Mouse (Mus musculus) liver, adult 2 months (tissue): ENCODE results near the gene Adamts17. TPM values are rescaled to one million over a fixed set of nuclear protein-coding genes. Genes with fewer than 3 reads are reported as not detected.

ENCODE experiments used
- DNase-seq: peaks from one replicate; pipeline ENCODE4 v3.0.0-alpha.2; 2011; ENCODE audit warnings: low read depth, low spot score; ENCODE audit errors: extremely low read depth
- H3K27ac ChIP-seq: fragments of 200-500 bp; replicated peaks from 2 replicates; pipeline ENCODE4 v1.5.1; 2012; ENCODE audit warnings: low read depth, mild to moderate bottlenecking, control low read depth, inconsistent platforms, low read length; ENCODE audit not compliant: insufficient read depth
- H3K27me3 ChIP-seq: fragments of 200-500 bp; 2 replicates; pipeline ENCODE4 v1.6.1; 2012; ENCODE audit warnings: mild to moderate bottlenecking, moderate library complexity, low read length, inconsistent platforms; ENCODE audit not compliant: control insufficient read depth, insufficient read depth
- H3K36me3 ChIP-seq: fragments of 200-500 bp; 2 replicates; pipeline ENCODE4 v1.6.1; 2012; ENCODE audit warnings: low read length, inconsistent platforms; ENCODE audit not compliant: control insufficient read depth, insufficient read depth
- H3K4me1 ChIP-seq: fragments of 200-500 bp; 2 replicates; pipeline ENCODE4 v1.6.1; 2011; ENCODE audit warnings: low read length; ENCODE audit not compliant: control insufficient read depth, insufficient read depth
- H3K4me3 ChIP-seq: fragments of 200-500 bp; 2 replicates; pipeline ENCODE4 v1.5.1; 2011; ENCODE audit warnings: low read depth, mild to moderate bottlenecking, control low read depth, low read length, moderate library complexity; ENCODE audit not compliant: insufficient read depth
- H3K79me2 ChIP-seq: fragments of 200-500 bp; 2 replicates; pipeline ENCODE4 v1.6.1; 2012; ENCODE audit warnings: inconsistent platforms, mild to moderate bottlenecking, low read length, moderate library complexity; ENCODE audit not compliant: control insufficient read depth, insufficient read depth
- H3K9ac ChIP-seq: fragments of 200-500 bp; 2 replicates; pipeline ENCODE4 v1.6.1; 2012; ENCODE audit warnings: low read depth, mild to moderate bottlenecking, control low read depth, inconsistent platforms, low read length
- CTCF ChIP-seq: fragments of 200-500 bp; IDR thresholded peaks from 2 replicates; pipeline ENCODE4 v1.5.1; 2011; ENCODE audit warnings: low read depth, low read length, control low read depth
- POLR2A ChIP-seq: fragments of 200-500 bp; IDR thresholded peaks from 2 replicates; pipeline ENCODE4 v1.6.1; 2011; ENCODE audit warnings: low read length, control low read depth; ENCODE audit not compliant: insufficient read depth; ENCODE audit errors: extremely low read depth
- WGBS: fragments of 180-500 bp; shearing (Covaris S2); methylation state at CpG from one replicate; pipeline ENCODE4 v1.1.7; 2018; 5-methylcytosine and 5-hydroxymethylcytosine counted together
- polyA plus RNA-seq: library from polyadenylated mRNA; depleted of rRNA; stranded (reverse); fragments of >200 nt; gene quantifications from 2 replicates; pipeline ENCODE4 v1.2.3, GENCODE M21; 2012
- total RNA-seq: library from RNA; depleted of rRNA; stranded (reverse); fragments of >200 nt; gene quantifications from 2 replicates; pipeline ENCODE4 v1.2.3, GENCODE M21; 2014

Adamts17 gene
- total and polyA plus RNA-seq, 2 experiments = 0.09 to 0.17 TPM

DNA sequence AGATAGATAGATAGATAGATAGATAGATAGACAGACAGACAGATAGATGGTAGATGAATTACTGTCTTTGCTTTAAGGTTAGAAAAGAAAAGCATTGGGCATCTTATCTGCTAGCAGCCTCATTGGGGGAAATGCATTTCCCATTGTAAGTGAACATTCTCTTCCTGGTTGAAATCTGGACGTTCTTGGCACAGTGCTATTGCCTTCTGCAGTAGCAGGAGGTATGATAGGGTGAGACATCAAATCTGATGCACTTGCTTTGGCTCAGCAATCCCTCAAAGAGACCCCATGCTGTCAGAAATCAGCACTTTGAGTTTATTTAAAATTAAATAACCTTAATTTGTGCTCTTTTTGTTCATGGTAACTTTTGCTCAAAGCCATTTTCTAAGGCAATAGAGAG is 164.1 kb downstream of the Adamts17 start:
- DNase-seq = no peak
- TF ChIP-seq CTCF (no peak), POLR2A (no peak)
- no peak overlapping the region for H3K4me3 ChIP-seq
- no peaks in the 10 kb centered on the region for H3K79me2 ChIP-seq
- H3K9ac ChIP-seq = no peak overlapping the region
- H3K27ac ChIP-seq = no peak overlapping the region
- no peaks in the 10 kb centered on the region for H3K27me3 ChIP-seq
- no peaks in the 10 kb centered on the region for H3K4me1 ChIP-seq
- H3K36me3 ChIP-seq = no peaks in the 10 kb centered on the region
- WGBS = 42% methylated on average over 1 of the region's 1 CpGs

GRCm38 (mm10) chr7:67004220-67004619 is 164.7 kb downstream of the Adamts17 start:
- no peak for DNase-seq
- H3K27me3 ChIP-seq = no peaks in the 10 kb centered on the region
- no peak overlapping the region for H3K27ac ChIP-seq
- H3K9ac ChIP-seq = no peak overlapping the region
- H3K79me2 ChIP-seq = no peaks in the 10 kb centered on the region
- no peaks in the 10 kb centered on the region for H3K4me1 ChIP-seq
- TF ChIP-seq CTCF (no peak), POLR2A (no peak)
- 94% methylated on average over 5 of the region's 5 CpGs for WGBS
- no peaks in the 10 kb centered on the region for H3K36me3 ChIP-seq
- H3K4me3 ChIP-seq = no peak overlapping the region

GRCm38 (mm10) chr7:67009841-67010240 is 170.3 kb downstream of the Adamts17 start:
- Histone ChIP-seq H3K27ac (no peak overlapping the region), H3K36me3 (no peaks in the 10 kb centered on the region), H3K4me1 (peaks cover 2% of the 10 kb centered on the region), H3K79me2 (no peaks in the 10 kb centered on the region), H3K4me3 (no peak overlapping the region), H3K9ac (no peak overlapping the region), H3K27me3 (no peaks in the 10 kb centered on the region)
- DNase-seq = no peak
- TF ChIP-seq POLR2A (no peak), CTCF (no peak)
- 88% methylated on average over 5 of the region's 5 CpGs for WGBS

- DNase-seq = no peak
Measured at GRCm38 (mm10) chr7:67012011-67012751, 172.6 kb downstream of the Adamts17 start.

DNA sequence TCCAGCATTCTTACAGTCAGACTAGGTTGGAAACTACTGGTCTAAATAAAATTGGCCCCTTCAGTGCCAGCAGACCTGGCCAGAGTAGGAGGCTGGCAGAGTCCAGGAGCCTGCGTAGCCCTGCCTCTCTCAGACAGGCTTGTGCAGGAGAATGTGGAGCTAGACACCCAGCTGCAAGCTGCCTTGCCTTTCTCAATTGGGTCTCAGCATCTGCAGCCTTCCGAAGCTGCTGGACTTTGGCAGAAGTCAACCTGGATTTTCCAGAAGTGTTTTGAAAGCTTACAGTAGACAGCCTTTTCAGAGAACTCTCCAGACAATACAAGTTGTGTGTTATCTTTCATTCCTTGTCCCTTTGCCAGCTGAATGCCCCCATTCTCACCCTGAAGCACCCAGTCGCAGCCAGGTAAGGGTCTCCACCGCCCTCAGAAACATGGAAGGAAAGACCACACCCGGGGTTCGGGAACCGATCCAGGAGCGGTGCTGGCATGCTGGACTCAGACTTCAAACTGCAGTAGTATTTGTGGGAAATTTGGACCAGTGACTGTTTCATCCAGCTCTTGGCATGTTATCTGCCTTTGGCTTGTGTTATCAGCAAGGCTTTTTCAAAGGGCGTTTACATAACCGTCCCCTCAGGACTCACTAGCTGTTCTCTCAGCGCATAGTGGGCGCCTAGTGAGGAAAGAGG is 173.8 kb downstream of the Adamts17 start:
- WGBS = 50% methylated on average over 12 of the region's 12 CpGs
- Histone ChIP-seq H3K36me3 (no peaks in the 10 kb centered on the region), H3K27ac (no peak overlapping the region), H3K9ac (no peak overlapping the region), H3K4me1 (peaks cover 2% of the 10 kb centered on the region), H3K27me3 (no peaks in the 10 kb centered on the region), H3K4me3 (no peak overlapping the region), H3K79me2 (no peaks in the 10 kb centered on the region)
- peak; percentile 88 for DNase-seq
- no peak for TF ChIP-seq POLR2A
- no peak for TF ChIP-seq CTCF

More at GRCm38 (mm10) chr7:67012011-67012751, 172.6 kb downstream of the Adamts17 start:
- TF ChIP-seq CTCF = no peak
- no peak for TF ChIP-seq POLR2A
- H3K79me2 ChIP-seq = no peaks in the 10 kb centered on the region
- H3K4me1 ChIP-seq = peaks cover 2% of the 10 kb centered on the region
- no peak overlapping the region for H3K4me3 ChIP-seq
- 73% methylated on average over 12 of the region's 12 CpGs for WGBS
- no peaks in the 10 kb centered on the region for H3K36me3 ChIP-seq
- H3K27ac ChIP-seq = no peak overlapping the region
- no peaks in the 10 kb centered on the region for H3K27me3 ChIP-seq
- no peak overlapping the region for H3K9ac ChIP-seq

GRCm38 (mm10) chr7:67019937-67020336 is 180.4 kb downstream of the Adamts17 start:
- Histone ChIP-seq H3K36me3 (no peaks in the 10 kb centered on the region), H3K79me2 (no peaks in the 10 kb centered on the region), H3K27me3 (no peaks in the 10 kb centered on the region), H3K9ac (no peak overlapping the region), H3K4me1 (no peaks in the 10 kb centered on the region), H3K27ac (no peak overlapping the region), H3K4me3 (no peak overlapping the region)
- no peak for TF ChIP-seq POLR2A
- TF ChIP-seq CTCF = no peak
- DNase-seq = no peak
- WGBS = 81% methylated on average over 3 of the region's 3 CpGs
